Mouse (Mus musculus) A20 (cell line): ENCODE results near the gene Polr3h.

ENCODE experiments used
- DNase-seq: peaks from one replicate; pipeline ENCODE4 v3.0.0-alpha.2; 2011; ENCODE audit warnings: low read depth, low spot score

Gene Polr3h

DNA sequence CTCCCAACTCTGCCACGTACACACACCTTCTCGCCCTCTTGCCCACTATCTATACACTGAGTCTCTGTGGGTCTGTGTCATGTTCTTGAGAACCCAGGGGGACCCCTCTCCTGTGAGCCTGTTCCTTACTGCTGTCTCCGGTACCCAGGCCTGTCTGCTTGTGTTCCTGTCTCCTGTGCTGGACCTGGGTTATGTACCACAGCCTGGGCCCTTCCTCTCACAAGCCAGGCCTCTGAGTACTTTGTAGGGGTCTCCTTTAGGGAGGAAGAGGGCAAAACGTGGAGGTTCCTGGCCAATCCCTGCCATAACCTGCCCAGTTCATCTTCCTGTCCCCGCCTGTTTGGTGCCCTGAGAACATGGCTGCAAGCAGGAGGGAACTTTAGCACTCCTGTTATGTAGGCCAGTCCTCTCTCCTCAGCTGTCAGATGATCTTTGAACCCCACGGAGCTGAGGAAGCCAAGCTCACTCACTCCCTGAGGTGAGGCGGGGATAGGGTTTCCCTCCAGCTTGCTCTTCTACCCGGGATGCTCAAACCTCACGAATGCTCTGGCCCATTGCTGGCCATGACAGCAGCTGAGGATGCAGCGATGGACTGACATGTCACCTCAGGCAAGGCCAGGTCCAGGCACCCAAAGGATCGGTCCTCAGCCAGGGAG lies 23.6 kb upstream of the Polr3h start:
- no peak for DNase-seq

DNA sequence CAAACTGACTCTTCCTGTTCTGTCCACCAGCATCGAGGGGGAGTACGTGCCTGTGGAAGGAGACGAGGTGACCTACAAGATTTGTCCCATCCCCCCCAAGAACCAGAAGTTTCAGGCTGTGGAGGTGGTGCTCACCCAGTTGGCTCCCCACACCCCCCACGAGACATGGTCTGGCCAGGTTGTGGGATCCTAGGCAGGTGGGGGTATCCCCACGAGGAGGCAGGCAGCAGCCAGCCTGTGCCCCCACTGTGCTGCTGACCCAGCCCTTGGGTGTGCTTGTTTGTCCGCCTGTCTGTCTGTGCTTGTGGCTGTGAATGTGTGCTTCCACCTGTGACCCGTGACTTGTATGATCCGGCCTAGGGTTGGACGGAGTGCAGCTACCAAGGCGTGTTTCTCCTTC lies 23.0 kb upstream of the Polr3h start:
- DNase-seq, result no peak

DNA sequence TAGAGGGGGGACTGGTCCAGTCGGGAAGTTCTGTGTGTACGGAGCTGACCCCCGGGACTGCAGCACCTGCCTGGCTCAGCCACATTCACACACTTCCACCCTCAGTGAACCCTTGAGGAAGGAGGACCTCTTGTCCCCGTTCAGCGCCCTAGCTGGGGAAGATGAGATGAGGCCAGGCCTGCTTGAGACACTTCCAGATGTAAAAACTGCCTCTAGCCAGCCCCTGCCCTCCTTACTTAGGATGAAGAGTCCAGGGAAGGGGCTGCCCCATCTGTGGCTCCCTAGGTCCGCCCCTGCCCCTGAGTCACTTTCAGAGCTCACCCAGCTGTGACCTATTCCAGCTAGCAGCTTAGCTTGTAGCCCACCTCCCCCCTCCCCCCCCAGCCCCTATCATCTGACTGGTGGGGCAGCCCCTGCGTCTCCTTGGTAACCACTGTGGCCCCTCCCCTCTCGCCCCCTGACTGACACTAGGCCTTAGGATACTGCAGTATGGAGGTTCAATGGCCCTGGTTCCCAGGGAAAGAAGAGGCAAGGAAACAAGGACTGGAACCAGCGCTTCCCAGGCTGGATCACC lies 17.2 kb upstream of the Polr3h start:
- peak; percentile 29 for DNase-seq

DNA sequence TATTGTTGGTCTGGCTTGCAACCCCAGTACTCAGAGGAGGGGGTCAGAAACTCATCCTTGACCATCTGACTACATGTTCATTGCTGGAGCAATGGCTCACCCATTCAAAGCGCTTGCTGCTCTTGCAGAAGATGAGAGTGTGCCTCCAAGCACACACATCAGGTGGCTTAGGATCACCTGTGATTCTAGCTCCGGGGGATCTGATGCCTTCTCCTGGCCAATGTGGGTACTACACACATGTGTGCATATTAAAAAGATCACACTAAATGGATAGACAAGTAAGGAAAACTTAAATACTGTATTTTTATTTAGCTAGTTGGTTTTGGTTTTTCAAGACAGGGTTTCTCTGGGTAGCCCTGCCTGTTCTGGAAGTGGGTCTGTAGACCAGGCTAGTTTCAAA lies 15.0 kb upstream of the Polr3h start:
- DNase-seq, result peak; percentile 32

DNA sequence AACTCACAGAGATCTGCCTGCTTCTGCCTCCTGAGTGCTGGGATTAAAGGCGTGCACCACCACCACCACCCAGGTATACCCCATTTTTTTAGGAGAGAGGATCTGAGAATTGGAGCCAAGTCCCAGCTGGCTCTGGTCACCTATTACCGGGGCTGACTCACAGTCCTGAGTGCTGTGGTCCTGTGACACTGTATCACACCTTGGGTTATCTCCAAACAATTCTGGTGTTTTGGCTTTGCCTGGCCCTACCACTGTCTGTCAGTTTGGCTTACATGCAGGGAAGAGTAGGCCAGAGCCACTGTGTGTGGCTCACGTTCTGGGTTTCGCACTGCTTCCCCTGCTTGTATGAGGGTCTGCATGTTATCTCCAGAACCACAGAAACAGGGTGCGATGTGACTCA lies 14.2 kb upstream of the Polr3h start:
- DNase-seq, result no peak

DNA sequence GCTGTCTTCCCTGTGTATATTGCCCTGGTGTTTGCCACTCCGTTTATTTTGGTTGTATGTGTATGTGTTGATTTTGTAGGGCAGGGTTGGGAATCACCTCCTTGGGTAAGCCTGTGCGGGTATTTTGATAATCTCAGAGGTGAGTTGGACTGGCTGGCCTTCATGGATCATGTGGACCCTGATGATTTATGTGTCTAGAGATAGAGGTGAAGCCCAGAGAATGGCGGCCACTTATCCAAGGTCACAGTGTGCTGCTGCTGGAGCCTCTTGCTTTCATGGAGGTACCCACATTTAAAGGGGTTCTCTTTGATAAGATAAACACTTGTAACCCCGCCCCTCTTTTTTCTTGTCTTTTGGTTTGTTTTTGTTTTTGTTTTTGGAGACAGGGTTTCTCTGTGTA lies 13.7 kb upstream of the Polr3h start:
- no peak for DNase-seq

DNA sequence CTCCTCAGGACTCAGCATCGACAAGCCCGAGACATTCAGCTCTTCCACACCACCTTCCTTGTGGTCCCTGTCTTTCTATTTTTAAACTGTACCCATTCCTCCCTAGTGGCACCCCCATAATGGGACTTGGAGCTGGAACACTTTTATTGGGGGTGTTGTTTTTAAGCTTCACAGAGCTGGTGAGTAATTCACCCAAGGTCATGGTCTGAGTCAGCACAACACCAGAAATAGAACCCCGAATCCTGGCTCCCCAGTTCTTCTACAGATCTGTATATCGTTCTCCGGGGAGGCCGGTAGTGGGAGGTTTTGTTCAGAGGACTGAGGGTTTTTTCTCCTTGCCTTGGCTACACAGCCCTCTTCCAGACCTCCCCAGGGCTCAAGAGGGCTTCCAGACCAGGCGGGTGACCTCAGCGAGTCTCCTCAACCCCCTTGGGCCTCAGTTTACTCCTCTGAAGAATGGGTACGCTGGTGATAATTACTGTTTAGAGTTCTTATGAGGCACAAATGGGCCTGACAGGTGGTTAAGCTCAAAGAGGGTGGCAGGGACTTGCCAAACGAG lies 13.2 kb upstream of the Polr3h start:
- no peak for DNase-seq

DNA sequence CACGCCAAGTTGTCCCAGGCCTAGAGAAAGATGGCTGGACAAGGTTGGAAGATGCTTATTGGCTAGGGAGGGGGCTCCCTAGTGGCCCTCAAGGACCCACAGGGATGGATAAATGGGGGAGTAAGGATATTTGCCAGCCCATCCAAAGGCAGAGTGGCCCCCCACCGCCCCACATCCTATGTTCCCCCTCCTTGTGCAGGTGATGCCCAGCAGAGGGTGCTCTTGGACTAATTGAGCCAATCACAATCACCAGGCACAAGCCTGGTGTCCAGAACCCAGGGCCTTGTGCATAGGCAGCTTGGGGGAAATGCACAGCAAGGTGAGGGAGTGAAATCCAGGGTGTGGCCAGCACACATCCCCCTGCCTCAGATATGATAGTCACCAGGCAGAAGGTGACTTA lies 12.2 kb upstream of the Polr3h start:
- peak; percentile 59 for DNase-seq

DNA sequence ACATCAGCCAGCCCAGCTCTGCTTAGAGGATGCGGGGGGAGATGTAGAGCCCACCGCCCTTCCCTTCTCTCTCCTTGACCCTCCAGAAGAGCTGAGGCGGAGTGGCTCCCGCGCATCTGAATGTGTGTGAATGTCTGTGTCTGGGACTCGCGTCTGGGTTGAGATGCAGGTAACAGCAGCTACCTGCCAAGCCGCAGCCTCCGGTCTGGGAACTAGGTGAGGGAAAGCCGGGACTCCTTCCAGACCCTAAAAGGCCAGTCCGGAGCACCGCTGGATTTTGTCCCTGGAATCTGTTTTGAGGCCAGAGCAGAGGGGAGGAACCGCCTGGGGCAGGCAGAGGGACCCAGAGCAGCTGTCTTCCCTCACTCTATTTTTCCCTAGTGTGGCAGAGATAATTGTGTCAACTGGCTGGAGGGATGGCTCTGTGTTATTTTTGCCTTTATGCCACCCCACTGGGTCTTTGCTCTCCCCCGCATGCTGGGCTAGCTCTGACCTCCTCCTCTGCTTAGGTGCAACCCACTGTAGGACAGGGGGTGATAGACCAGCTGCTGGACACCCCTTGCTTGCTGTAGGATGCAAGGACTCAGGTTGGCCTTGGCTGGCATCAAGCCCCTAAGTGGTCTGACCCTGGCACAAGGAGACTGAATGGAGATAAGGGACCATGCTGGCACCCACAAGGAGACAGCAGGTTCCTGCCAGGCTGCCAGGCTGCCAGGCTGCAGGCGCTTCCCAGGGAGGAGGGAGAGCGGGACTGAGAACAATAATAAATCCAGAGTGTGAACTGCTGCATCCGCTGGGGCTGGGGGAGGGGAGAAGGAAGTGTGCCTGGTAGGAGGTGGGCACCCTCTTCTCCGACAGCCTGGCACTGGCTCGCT lies 11.3 kb upstream of the Polr3h start:
- DNase-seq, result no peak

DNA sequence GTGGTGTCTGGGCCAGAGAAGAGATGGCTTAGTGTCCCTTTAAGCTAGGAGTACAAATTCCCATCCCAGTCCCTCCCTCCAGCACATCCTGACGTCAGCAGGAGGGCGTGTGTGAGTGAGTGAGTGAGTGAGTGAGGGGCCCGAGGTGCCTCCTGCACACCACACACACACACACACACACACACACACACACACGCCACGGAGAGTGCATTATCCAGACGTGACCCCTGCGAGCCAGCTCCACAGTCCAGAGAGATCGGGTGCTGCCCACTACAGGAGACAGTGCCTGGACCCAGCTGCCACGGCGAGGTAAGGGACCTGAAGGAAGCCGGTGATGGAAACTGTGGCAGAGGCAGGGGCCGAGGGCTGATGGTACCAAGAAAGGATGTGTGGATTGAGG lies 10.6 kb upstream of the Polr3h start, which contains the start of gene Csdc2:
Gene Csdc2, plus strand, starts transcription at position 81 of the 400 bp plus-strand sequence.
- no peak for DNase-seq

DNA sequence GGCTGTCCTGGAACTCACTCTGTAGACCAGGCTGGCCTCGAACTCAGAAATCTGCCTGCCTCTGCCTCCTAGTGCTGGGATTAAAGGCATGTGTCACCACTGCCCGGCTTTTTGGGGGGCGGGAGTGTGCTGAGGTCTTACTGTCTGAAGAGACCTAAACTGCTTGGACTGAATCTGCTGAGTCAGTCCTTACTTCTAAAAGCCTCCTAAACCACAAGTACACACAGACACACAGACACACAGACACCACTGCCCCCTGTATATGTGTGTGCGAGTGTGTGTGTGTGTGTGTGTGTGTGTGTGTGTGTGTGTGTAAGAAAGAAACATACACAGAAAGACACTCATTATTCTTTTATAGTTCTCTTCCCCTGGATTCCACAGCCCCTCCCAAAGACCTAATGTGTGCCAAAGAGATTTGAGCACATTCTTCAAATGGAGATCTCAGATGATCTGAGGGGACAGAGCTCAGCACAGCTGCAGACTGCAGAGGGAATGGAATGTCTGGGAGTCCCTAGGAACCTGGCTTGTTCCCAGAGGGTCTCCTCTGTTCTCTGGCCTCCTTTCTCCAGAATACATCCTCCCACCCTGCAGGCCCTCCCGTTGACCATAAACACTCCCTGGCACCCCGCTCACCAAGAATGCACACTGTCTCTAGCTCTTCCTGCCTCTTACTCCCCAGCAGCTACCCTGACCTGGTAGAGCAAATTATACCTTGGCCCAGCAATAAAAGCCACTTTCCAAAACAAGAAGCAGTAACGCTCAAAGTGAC lies 10.0 kb upstream of the Polr3h start:
- DNase-seq, result no peak

DNA sequence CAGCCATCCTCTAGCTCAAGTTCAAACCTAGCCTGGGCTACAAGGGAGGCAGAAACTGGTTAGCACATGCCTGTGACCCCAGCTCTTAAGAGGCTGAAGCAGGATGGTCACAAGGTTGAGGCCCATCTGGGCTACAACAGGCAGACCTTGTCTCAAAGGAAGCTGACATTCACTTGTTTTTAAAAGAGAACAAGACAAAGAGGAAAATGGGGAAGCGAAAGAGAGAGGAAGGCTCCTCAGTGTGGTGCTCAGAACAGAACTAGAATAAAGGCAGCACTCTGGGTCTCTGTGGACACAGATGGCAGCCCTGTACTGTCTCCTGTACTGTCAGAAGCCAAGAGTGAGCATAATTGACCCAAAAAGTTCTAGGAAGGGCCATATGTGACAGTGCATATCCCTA lies 7.9 kb upstream of the Polr3h start:
- peak; percentile 86 for DNase-seq

DNA sequence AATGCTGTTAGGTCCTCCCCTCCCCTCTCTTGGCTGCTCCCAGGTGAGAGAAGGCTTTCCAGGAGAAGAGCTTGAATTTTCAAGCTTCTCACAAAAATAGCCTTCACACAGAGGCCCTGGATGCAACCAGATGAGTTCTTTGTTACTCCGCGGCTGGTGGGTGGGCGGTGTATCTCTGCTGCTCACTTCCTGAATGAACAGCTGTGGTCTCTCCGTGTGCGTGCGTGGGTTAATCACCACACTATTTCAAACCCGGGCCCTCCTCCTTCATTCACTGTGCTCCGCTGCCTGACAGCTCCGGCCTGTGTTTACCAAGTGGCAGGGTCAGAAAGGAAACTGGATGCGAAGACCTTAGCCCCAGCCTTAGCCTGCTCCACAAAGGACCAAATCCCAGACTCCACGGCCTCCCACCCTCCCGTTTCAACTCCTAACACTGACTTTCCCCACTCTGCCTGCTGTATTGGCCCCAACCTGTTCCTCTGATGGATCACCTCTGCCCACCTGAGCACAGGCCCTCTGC lies 7.0 kb upstream of the Polr3h start:
- peak; percentile 44 for DNase-seq

DNA sequence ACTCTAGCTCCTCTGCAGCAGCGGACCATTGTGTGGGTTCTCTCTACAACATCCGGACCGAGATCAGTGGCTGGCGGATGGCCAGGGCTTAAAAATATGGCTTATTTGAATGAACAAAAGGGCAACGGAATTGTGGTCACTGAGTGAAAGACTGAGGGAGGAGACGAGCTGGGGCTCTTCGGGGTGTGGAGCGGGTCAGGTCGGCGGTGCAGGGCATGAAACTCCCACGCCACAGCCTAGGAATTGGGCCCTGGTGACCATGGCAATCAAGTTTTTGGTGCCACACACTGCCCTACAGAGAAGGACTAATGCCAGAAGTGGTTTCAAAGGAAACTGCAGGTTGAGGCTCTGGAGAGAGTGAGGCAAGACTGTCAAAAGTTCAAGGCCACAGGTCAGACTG lies 2.2 kb upstream of the Polr3h start:
- DNase-seq, result peak; percentile 81

DNA sequence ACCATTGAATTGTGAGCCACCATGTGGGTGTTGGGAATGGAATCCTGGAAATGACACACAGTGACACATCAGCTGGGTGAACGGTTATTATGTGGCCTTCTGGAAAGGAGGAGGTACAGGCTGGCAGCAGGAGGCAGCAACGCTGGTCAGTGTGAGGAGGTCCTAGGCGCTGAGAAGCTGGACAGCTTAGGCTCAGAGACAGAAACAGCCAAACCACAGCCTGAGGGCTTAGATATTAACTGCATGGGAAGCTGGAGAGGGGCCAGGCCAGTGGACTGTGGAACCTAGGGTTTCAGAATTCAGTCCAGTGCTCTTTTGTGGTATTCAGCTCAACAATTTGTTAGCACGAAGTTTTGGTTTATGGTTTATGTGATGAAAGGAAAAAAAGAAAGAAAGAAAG lies 1.7 kb upstream of the Polr3h start:
- peak; percentile 32 for DNase-seq

DNA sequence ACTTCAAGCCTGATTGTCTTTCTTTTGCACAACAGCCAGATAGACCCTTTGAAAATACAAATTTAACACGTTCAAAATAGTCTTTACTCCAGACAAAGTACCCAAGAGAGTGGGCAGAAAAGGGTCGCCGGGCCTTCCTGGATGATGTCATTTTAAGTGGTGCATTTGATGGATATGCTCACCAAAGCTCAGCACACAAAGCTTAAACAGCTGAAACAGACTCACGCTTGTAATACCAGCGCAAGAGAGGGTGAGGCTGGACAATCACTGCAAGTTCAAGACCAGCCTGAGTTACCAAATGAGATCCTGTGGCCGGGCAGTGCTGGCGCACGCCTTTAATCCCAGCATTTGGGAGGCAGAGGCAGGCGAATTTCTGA lies 394 bp upstream of the Polr3h start:
- no peak for DNase-seq

DNA sequence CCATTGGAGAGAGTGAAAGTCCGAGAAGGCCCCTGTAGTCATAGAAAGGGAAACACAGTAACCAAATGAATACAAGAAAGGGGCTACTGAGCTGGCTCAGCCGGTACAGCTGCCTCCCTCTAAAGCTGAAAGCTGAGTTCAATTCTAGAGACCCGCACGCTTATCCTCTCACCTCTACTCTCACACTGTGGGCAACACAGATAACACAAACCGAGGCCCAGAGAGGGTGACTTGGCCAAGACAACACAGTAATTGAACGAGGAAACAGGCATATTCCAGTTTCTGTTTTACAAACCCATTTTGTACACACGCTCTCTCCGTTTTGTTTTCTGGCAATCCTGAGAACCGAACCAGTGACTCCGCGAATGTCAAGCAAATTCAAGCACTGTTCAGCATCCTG lies 1.1 kb downstream of the Polr3h start:
- DNase-seq, result no peak

DNA sequence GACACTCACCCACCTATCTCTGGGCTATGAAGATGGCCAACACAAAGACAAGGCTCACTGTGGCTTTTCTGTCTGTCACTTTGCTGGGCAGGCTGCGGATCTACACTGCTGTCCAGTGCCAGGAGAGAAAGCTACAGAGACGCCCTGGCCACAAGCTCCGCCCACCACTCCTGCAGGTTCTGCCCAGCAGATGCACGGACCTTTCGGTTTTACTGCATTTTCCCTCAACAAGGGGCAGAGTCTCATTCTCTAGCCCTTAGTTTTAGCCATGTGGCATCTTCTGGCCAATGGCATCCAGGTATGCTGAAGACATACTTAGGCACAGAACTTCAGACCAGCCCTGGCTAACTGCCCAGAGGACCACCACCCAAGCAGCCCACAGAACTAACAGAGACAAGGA lies 4.8 kb downstream of the Polr3h start:
- DNase-seq, result no peak

DNA sequence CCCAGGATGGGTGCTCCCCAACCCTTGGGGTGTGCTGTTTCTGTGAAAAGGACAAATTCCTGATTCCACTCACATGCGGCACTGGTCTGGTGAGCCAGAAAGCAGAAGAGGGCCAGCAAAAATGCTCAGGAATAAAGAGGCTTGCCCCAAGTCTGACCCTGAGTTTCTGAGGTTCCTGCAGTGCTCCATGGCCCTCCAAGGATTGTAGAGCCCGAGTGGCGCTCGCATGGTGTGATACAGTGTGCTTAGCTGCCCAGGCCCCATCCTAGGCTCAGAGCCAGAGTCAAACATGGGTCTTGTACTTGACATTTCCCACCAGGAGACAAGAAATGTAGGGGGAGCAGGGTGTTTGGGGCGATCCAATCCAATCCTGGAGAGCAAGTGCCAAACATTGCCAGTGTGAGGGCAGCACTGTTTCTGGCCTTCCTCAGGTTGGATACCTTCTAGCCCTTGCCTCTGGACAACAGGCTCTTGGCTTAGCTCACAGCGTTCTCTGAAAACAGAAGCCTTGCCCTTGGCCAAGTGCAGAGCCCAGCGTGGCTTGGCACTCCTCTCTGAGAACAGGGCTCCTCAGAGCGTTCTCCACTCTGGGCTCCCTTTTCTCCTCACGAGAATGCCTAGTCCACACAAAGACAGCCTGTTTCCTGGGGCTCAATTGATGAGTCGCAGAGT lies 5.4 kb downstream of the Polr3h start:
- no peak for DNase-seq

DNA sequence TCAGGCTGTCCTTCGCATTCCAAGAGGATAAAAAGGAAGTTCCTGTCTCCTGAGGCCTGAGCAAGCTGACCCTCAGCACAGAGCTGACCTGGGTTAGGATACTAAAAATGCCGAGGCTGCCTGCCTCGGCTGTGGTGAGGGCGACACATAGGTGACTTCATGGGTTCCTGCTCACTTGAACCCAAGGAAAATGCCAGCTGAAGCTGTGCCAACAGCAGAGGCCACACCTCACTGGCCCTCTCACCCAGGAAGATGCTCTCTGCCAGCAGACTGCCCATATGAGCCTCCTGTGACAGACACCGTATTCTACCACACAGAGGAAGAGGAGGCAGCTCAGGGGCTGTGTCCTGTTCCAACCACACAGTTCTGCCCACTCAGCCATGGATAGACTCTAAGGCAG lies 7.0 kb downstream of the Polr3h start:
- no peak for DNase-seq
